Mouse (Mus musculus): ENCODE measurements around the gene Spats2l.
A peak's percentile ranks its signal among the peaks of the same experiment; 100 is the strongest.

Gene Spats2l

GRCm38 (mm10) chr1:57955774-57956173 lies 181.8 kb downstream of the Spats2l start:
- DNase-seq (ENCODE audit: extremely low read depth, low read depth, low spot score): no peak

- DNase-seq (ENCODE audit: extremely low read depth, low read depth, low spot score): no peak
Measured at GRCm38 (mm10) chr1:57969327-57970271, 195.6 kb downstream of the Spats2l start.

- DNase-seq (ENCODE audit: extremely low read depth, low read depth, low spot score): no peak
Measured at GRCm38 (mm10) chr1:57971588-57971987, 197.6 kb downstream of the Spats2l start.

GRCm38 (mm10) chr1:57976860-57977259 lies 202.9 kb downstream of the Spats2l start:
- DNase-seq (ENCODE audit: extremely low read depth, low read depth, low spot score): no peak

- DNase-seq (ENCODE audit: extremely low read depth, low read depth, low spot score): no peak
Measured at GRCm38 (mm10) chr1:57989052-57989600, 215.2 kb downstream of the Spats2l start.

GRCm38 (mm10) chr1:57991277-57991676 lies 217.3 kb downstream of the Spats2l start:
- DNase-seq (ENCODE audit: extremely low read depth, low read depth, low spot score): no peak

- DNase-seq (ENCODE audit: extremely low read depth, low read depth, low spot score): peak; percentile 42
Measured at GRCm38 (mm10) chr1:57995432-57996132, 221.6 kb downstream of the Spats2l start, which contains the start of gene Sgo2a. Sgo2a (plus strand) TSS chr1:57995971.

- DNase-seq (ENCODE audit: extremely low read depth, low read depth, low spot score): no peak
Measured at GRCm38 (mm10) chr1:57996133-57996615, 222.2 kb downstream of the Spats2l start.
